Mouse (Mus musculus) splenic B cell, adult 2 months (primary cell): ENCODE results near the gene Tmtc2.
A peak's percentile ranks its signal among the peaks of the same experiment; 100 is the strongest.

Experiments
- DNase-seq: peaks from one replicate; pipeline ENCODE4 v3.0.0-alpha.2; 2011; ENCODE audit warnings: low read depth, low spot score
- H3K27me3 ChIP-seq: 2 replicates; pipeline ENCODE4 v1.6.1; 2012; ENCODE audit warnings: mild to moderate bottlenecking, low read length, moderate library complexity, mixed read lengths; ENCODE audit not compliant: control insufficient read depth, poor library complexity, insufficient read depth, severe bottlenecking
- H3K36me3 ChIP-seq: 2 replicates; pipeline ENCODE4 v1.6.1; 2012; ENCODE audit warnings: mild to moderate bottlenecking, low read length, moderate library complexity, mixed read lengths; ENCODE audit not compliant: control insufficient read depth, poor library complexity, insufficient read depth, severe bottlenecking

The Tmtc2 gene

DNA sequence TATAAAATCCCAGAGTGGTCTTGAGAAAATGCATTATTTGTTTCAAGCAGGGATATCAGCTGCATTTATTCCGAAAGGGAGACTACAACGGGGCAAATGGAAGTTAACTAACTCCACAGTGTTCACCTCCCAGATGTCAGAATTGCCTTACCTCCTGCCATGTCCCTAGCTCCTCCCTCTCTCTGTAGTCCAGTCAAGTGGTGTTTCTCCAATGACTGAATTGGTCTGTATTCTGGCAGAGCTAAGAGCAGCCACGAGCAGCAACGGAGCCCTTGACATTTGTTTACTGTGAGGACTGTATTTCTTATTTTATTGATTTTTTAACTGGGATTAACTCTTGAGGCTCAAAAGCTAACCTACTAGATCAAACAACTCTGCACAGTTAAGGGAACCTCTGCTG lies 81.8 kb downstream of the Tmtc2 start:
- no peaks in the 10 kb centered on the region for H3K27me3 ChIP-seq
- no peak for DNase-seq
- H3K36me3 ChIP-seq = no peaks in the 10 kb centered on the region

GRCm38 (mm10) chr10:105490748-105491147 lies 83.5 kb downstream of the Tmtc2 start:
- H3K27me3 ChIP-seq = no peaks in the 10 kb centered on the region
- peak; percentile 2 for DNase-seq
- H3K36me3 ChIP-seq = no peaks in the 10 kb centered on the region

DNA sequence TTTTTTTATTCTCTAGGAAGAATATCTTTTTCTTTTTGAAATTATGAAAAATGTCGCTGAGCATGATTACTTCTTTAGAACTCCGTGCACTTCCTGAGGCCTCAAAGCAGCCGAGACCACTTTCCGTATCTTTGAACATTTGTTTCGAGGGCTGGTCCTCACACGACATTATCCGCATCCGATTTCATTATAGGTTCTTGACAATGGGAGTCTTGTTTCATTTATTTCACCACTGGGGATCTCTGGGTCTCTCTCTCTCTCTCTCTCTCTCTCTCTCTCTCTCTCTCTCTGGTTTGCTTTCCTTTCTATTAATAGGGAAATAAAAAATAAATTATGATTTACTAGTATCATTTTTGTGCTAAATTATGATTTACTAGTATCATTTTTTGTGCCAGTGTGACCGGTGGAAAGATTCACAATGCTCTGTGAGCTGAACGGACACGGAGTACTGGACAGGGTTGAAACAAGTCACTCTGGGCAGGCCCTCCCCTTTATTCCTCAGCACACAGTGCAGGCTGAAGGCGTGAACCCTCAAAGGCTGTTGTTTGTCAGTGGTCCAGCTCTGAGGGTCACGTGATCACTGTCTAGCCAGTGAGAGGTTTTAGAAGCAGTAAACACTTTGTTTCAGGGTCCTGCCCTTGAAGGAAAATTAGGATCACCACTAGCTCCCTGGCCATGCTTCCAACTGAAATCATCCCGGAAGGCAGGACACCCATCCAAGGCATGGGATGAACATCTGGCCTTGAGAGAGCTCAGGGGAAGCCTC lies 84.1 kb downstream of the Tmtc2 start:
- Histone ChIP-seq H3K36me3 (no peaks in the 10 kb centered on the region), H3K27me3 (no peaks in the 10 kb centered on the region)
- no peak for DNase-seq

GRCm38 (mm10) chr10:105486977-105487376 lies 87.3 kb downstream of the Tmtc2 start:
- no peak for DNase-seq
- Histone ChIP-seq H3K27me3 (no peaks in the 10 kb centered on the region), H3K36me3 (no peaks in the 10 kb centered on the region)

DNA sequence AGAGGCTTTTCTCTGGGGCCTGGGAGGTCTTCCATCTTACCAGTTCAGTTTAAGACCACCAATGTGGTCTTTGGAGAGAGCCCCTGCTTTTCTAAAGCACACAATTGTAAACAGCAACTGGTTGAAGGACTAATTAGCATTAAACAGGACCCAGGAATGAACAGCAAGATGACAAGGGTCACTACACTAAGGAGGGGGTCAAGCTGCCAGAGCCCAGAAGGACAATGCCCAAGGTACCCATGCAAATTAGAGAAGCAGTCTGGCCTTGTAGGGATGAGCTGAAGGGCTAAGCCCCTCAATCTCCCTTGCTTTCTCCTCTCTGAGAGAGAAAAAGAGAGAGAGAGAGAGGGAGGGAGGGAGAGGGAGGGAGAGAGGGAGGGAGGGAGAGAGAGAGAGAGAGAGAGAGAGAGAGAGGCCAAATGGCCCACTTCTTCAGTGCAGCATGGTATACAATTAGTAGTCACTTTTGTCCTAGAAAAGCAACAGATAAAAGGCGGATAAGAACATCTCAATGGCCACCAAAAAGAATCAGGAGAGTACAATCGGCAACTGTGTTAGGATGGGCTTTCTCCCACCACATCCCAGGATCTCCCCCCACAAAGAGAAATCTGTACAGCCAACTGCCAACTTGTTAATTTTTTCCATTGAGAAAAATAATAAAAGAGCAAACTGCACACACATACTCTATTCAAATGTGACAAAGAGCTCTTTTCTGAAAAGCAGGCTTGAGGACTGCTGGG lies 89.7 kb downstream of the Tmtc2 start:
- Histone ChIP-seq H3K27me3 (no peaks in the 10 kb centered on the region), H3K36me3 (no peaks in the 10 kb centered on the region)
- DNase-seq = no peak

- Histone ChIP-seq H3K36me3 (no peaks in the 10 kb centered on the region), H3K27me3 (no peaks in the 10 kb centered on the region)
- no peak for DNase-seq
These were observed 94.5 kb downstream of the Tmtc2 start for GRCm38 (mm10) chr10:105479771-105480170.

- no peaks in the 10 kb centered on the region for H3K27me3 ChIP-seq
- DNase-seq = no peak
- H3K36me3 ChIP-seq = no peaks in the 10 kb centered on the region
These were observed 96.5 kb downstream of the Tmtc2 start for GRCm38 (mm10) chr10:105477623-105478238.

DNA sequence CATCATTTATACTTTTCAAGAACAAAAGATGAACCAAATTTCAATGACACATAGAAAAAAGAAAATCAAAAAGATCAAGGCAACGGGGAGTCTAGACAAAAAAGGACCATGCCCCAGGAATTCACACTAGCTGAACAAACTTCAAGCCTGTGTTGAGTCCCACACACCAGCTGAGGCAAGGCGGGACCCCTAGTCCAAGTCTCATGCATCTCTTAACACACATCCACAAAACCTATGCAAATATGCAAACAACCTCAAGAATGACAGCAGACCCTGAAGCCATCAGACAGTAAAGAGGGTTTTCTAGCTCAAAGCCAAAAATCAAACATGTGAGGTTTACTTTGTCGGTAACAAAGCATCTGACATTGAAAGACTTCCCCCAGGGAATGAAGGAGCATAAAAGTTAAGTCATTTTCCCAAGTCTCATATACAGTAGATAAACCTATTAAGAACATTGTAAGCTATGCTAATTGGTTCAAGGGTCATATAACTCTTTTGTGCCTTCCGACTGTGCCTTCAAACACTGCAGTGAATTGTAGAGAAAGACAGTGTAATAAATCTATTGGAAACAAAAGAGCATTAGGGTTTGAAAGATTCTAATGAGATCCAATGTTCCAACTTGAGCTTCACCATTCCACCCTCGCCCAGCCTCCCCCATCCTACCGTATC lies 100.0 kb downstream of the Tmtc2 start:
- no peak for DNase-seq
- Histone ChIP-seq H3K27me3 (no peaks in the 10 kb centered on the region), H3K36me3 (no peaks in the 10 kb centered on the region)

DNA sequence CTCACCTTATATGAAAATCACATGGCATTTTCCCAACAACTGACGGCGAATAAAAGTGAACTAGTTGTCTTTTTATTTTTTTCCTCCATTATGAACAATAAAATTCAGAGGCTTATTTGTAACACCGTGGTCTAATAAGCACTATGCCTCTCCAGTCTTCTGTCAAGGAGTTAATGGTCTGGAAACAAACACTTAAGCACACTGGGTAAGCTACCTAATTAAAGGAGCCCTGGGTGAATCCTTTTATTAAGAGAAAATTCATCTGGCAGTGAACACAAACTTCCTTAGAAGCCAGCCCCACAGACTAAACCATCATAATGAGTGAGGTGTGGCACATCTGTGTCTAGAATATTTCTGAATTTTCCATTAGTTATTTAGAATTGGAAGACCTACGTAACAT lies 109.9 kb downstream of the Tmtc2 start:
- H3K36me3 ChIP-seq = no peaks in the 10 kb centered on the region
- DNase-seq = no peak
- H3K27me3 ChIP-seq = no peaks in the 10 kb centered on the region

DNA sequence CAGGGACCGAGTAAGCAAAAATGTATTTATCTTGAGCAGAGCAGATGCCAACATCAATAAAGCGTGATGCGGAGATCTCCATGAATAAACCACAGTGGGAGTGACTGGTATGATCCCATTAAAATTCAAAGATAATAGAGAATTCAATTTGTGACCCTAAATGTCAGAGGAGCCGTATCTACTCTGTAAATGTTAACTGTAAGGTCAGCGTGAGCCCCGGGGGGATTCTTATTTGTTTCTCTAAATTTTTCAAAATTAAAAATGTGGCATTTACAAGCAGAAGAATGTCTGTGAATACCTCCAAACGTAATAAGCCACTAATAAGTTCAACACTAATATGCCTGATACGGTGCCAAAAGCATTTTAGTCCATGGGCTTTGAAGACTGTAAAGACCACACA lies 120.8 kb downstream of the Tmtc2 start:
- Histone ChIP-seq H3K36me3 (no peaks in the 10 kb centered on the region), H3K27me3 (no peaks in the 10 kb centered on the region)
- no peak for DNase-seq

GRCm38 (mm10) chr10:105447191-105447590 lies 127.1 kb downstream of the Tmtc2 start:
- H3K27me3 ChIP-seq = no peaks in the 10 kb centered on the region; the same call in 1 of the 2 replicates
- DNase-seq = no peak
- no peaks in the 10 kb centered on the region for H3K36me3 ChIP-seq

DNA sequence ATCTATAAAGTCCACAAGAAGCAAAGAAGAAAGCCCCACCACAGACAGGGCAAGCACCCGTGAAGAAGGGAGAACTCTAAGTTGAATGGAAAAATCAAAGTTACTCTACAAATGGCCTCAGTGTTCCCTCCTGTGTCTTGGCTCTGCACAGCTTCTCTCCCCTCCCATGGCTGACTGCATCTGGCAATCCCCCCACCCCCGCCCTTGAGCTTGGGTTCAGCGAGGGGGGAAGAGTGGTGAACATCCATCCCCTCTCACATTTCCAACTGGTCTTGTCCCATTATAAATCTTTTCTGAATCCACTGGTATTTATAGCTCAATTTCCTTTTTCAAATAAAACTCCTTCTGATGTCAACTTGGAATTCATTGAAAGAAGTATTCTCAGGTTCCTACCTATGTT lies 129.9 kb downstream of the Tmtc2 start:
- no peak for DNase-seq
- Histone ChIP-seq H3K36me3 (no peaks in the 10 kb centered on the region), H3K27me3 (no peaks in the 10 kb centered on the region; the same call in 1 of the 2 replicates)

- H3K27me3 ChIP-seq = no peaks in the 10 kb centered on the region
- no peaks in the 10 kb centered on the region for H3K36me3 ChIP-seq
- no peak for DNase-seq
These were observed 139.4 kb downstream of the Tmtc2 start for GRCm38 (mm10) chr10:105434879-105435278.

GRCm38 (mm10) chr10:105430885-105431284 lies 143.4 kb downstream of the Tmtc2 start:
- no peak for DNase-seq
- H3K27me3 ChIP-seq = no peaks in the 10 kb centered on the region
- H3K36me3 ChIP-seq = no peaks in the 10 kb centered on the region

GRCm38 (mm10) chr10:105430232-105430631 lies 144.0 kb downstream of the Tmtc2 start:
- Histone ChIP-seq H3K27me3 (no peaks in the 10 kb centered on the region), H3K36me3 (no peaks in the 10 kb centered on the region)
- no peak for DNase-seq
